Mouse (Mus musculus) kidney, embryonic 14.5 days (tissue): ENCODE measurements around the gene Gm5615. TPM values are rescaled to one million over a fixed set of nuclear protein-coding genes. Genes with fewer than 3 reads are reported as not detected.

Source experiments
- ATAC-seq: fragments of 200-750 bp; cut with Nextera tagmentation; 2 replicates; pipeline ENCODE4 v1.8.0; 2017; ENCODE audit warnings: moderate number of reproducible peaks, mild to moderate bottlenecking, moderate TSS enrichment, moderate library complexity; ENCODE audit not compliant: low FRiP score, low TSS enrichment
- H3K27ac ChIP-seq: fragments of 300-500 bp; sonication (generic); 2 replicates; pipeline ENCODE4 v1.5.1; 2014; ENCODE audit warnings: low read depth, mild to moderate bottlenecking, low read length, moderate library complexity, mixed read lengths
- H3K27me3 ChIP-seq: fragments of 300-500 bp; sonication (generic); 2 replicates; pipeline ENCODE4 v1.6.1; 2014; ENCODE audit warnings: mild to moderate bottlenecking, low read length; ENCODE audit not compliant: control insufficient read depth, insufficient read depth
- H3K36me3 ChIP-seq: fragments of 300-500 bp; sonication (generic); 2 replicates; pipeline ENCODE4 v1.6.1; 2014; ENCODE audit warnings: low read length, mixed read lengths; ENCODE audit not compliant: control insufficient read depth, insufficient read depth
- H3K4me1 ChIP-seq: fragments of 300-500 bp; sonication (generic); 2 replicates; pipeline ENCODE4 v1.6.1; 2014; ENCODE audit warnings: low read length, mixed read lengths; ENCODE audit not compliant: control insufficient read depth, insufficient read depth
- H3K4me2 ChIP-seq: fragments of 300-500 bp; sonication (generic); replicated peaks from 2 replicates; pipeline ENCODE4 v1.6.1; 2014; ENCODE audit warnings: low read depth, mild to moderate bottlenecking, low read length
- H3K4me3 ChIP-seq: fragments of 300-500 bp; sonication (generic); 2 replicates; pipeline ENCODE4 v1.5.1; 2014; ENCODE audit warnings: mild to moderate bottlenecking, low read length
- H3K9ac ChIP-seq: fragments of 300-500 bp; sonication (generic); 2 replicates; pipeline ENCODE4 v1.6.1; 2014; ENCODE audit warnings: low read depth, mild to moderate bottlenecking, low read length, moderate library complexity
- H3K9me3 ChIP-seq: fragments of 300-500 bp; sonication (generic); 2 replicates; pipeline ENCODE4 v1.6.1; 2016; ENCODE audit warnings: low read length; ENCODE audit not compliant: control insufficient read depth
- WGBS: fragments of 180-500 bp; shearing (Covaris S2); extraction: QIAGEN DNeasy Blood & Tissue Kit; methylation state at CpG from one replicate; pipeline ENCODE4 v1.1.7; 2014; 5-methylcytosine and 5-hydroxymethylcytosine counted together
- polyA plus RNA-seq: library from polyadenylated mRNA; unstranded; fragments of >200 nt; fragmentation: Nextera tagmentation; extraction: Ambion mirVana; gene quantifications from 2 replicates; pipeline ENCODE4 v1.2.1, GENCODE M21; 2014

The Gm5615 gene
- not detected in 2 replicates for polyA plus RNA-seq

DNA sequence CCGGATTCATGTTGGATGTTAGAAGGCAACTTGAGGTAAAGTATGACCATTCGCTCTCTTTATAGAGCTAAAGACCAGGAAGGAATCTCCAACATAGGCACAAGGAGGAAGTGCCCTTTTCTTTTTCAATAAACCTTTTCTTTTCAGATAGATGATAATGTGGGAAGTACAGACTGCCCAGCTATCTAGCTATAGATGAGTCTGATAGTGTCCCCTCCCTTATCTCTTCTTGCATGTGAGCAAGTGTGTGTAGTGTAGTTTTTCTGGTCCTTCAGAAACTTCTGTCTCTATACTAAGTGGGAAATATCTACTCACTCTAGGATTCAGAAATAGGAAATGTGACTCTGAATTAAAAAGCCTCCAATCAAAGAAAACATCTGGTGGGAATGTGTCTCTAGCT, at the start of gene Gm5615:
Gm5615 (minus strand) TSS at position 101 of the 400 bp plus-strand sequence.
- no peaks in the 10 kb centered on the region for H3K27me3 ChIP-seq
- H3K4me1 ChIP-seq, result no peaks in the 10 kb centered on the region
- H3K4me2 ChIP-seq, result no peak within 1 kb of the TSS
- H3K4me3 ChIP-seq, result no peak within 1 kb of the TSS
- H3K9me3 ChIP-seq, result peaks cover 3% of the 10 kb centered on the region; the same call in 1 of the 2 replicates
- 90% methylated on average over 2 of the region's 2 CpGs for WGBS
- no peak within 1 kb of the TSS for H3K9ac ChIP-seq
- no peaks in the 10 kb centered on the region for H3K36me3 ChIP-seq
- ATAC-seq, result no peak
- H3K27ac ChIP-seq, result no peak within 1 kb of the TSS

GRCm38 (mm10) chr9:36582535-36582934, 40.8 kb upstream of the Gm5615 start, which contains the start of gene Gm17689:
Gene Gm17689, minus strand, starts transcription at chr9:36582635.
- Histone ChIP-seq H3K27ac (no peak within 1 kb of the TSS), H3K9ac (no peak within 1 kb of the TSS), H3K9me3 (no peaks in the 10 kb centered on the region), H3K4me2 (no peak within 1 kb of the TSS), H3K27me3 (no peaks in the 10 kb centered on the region), H3K4me1 (no peaks in the 10 kb centered on the region), H3K36me3 (no peaks in the 10 kb centered on the region), H3K4me3 (no peak within 1 kb of the TSS)
- no peak for ATAC-seq
- WGBS, result 72% methylated on average over 1 of the region's 1 CpGs

- WGBS, result 78% methylated on average over 5 of the region's 5 CpGs
- Histone ChIP-seq H3K4me3 (no peak overlapping the region), H3K4me1 (no peaks in the 10 kb centered on the region), H3K9me3 (peaks cover 13% of the 10 kb centered on the region), H3K9ac (no peak overlapping the region), H3K36me3 (no peaks in the 10 kb centered on the region), H3K27ac (no peak overlapping the region), H3K27me3 (no peaks in the 10 kb centered on the region), H3K4me2 (no peak overlapping the region)
- no peak for ATAC-seq
Observed at GRCm38 (mm10) chr9:36504211-36504610, 37.6 kb downstream of the Gm5615 start.

DNA sequence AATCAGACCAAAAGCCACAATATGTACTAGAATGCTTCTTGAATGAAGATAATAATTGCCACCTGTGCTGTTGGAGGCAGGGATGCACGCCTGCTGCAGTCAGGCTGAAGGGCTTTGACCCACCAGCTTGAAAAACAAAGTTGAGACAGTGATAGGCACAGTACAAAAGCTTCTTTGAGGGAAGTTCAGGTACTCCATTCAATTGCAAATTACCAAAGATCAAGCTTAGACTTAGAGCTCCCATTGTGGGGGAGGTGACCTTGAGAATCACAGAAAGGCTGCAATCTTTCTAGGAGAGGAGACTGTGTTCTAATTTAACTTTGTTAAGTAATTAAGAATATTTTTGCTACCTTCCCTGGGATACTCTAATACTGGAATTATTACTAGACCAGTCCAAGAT, 45.9 kb downstream of the Gm5615 start:
- Histone ChIP-seq H3K36me3 (no peaks in the 10 kb centered on the region), H3K4me3 (no peak overlapping the region), H3K27me3 (no peaks in the 10 kb centered on the region), H3K27ac (no peak overlapping the region), H3K4me1 (no peaks in the 10 kb centered on the region), H3K9ac (no peak overlapping the region), H3K9me3 (peaks cover 4% of the 10 kb centered on the region), H3K4me2 (no peak overlapping the region)
- ATAC-seq, result no peak
- WGBS, result 58% methylated on average over 1 of the region's 1 CpGs

DNA sequence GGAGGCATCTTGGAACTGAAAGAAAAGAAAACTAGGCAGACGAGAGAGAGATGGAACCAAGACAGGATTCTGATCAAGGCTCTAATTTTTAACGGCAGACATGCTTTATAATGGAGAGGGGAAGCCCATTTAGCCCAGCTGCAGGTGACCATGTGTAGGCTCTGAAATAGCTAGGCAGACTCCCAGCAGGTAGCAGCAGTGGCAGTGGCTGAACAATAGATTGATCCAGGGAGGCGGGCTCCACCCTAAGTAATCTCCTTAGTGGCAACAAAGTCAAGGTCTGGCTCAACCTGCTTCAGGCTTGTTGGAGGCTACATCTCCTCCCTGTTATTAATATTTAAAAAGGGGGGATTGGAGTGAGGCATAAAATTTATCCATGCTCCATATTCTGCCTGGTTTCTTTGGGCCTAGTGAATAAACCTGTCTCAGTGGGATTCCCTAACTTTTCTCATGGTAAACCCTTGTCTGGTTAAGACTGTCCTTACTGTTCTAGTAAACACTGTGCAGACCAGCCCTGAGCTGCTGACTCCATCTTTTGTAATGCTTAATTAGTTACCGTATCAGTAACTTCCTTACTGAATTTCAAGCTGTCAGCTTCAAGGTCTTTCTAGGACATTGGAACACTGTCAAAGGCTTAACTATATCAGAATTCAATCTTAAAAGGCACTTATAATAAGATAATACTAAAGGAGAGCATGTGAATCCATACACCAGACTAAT, 47.1 kb downstream of the Gm5615 start:
- 87% methylated on average over 4 of the region's 4 CpGs for WGBS
- H3K27ac ChIP-seq, result no peak overlapping the region
- H3K4me3 ChIP-seq, result no peak overlapping the region
- H3K9me3 ChIP-seq, result peaks cover 4% of the 10 kb centered on the region
- no peaks in the 10 kb centered on the region for H3K4me1 ChIP-seq
- no peaks in the 10 kb centered on the region for H3K27me3 ChIP-seq
- ATAC-seq, result no peak
- no peaks in the 10 kb centered on the region for H3K36me3 ChIP-seq
- no peak overlapping the region for H3K9ac ChIP-seq
- H3K4me2 ChIP-seq, result no peak overlapping the region

Other genes starting within 250 kb of the Gm5615 start
- gene Gm7257, start 110.1 kb downstream of the Gm5615 start, polyA plus RNA-seq, result not detected in 2 replicates
- gene Gm9513, start 66.3 kb downstream of the Gm5615 start, polyA plus RNA-seq, result not detected in 2 replicates
- gene Gm17689, start 40.7 kb upstream of the Gm5615 start, polyA plus RNA-seq, result not detected in 2 replicates
- not detected in 2 replicates for gene A630095E13Rik, start 101.4 kb upstream of the Gm5615 start, polyA plus RNA-seq
- gene Acrv1, start 151.3 kb upstream of the Gm5615 start, polyA plus RNA-seq, result not detected in 2 replicates
- gene Chek1, start 185.1 kb upstream of the Gm5615 start, polyA plus RNA-seq, result 38.4 and 44.7 TPM in 2 replicates
- 179 and 240 TPM in 2 replicates for gene Stt3a, start 225.7 kb upstream of the Gm5615 start, polyA plus RNA-seq